Mouse (Mus musculus) small intestine, adult 2 months (tissue): ENCODE results near the gene Cd59b. TPM values are rescaled to one million over a fixed set of nuclear protein-coding genes. Genes with fewer than 3 reads are reported as not detected.
"Not testable (repeated sequence)": the region's sequence is repeated elsewhere in the genome, so short reads cannot be mapped to it uniquely, and the experiment has no call there.

Source experiments
- H3K27ac ChIP-seq: fragments of 200-500 bp; 2 replicates; pipeline ENCODE4 v1.5.1; 2012; ENCODE audit warnings: low read depth, low read length, control low read depth, inconsistent platforms; ENCODE audit not compliant: insufficient read depth
- H3K27me3 ChIP-seq: fragments of 200-500 bp; 2 replicates; pipeline ENCODE4 v1.6.1; 2012; ENCODE audit warnings: mild to moderate bottlenecking, moderate library complexity, low read length, inconsistent platforms; ENCODE audit not compliant: control insufficient read depth, insufficient read depth
- H3K36me3 ChIP-seq: fragments of 200-500 bp; 2 replicates; pipeline ENCODE4 v1.6.1; 2012; ENCODE audit warnings: mild to moderate bottlenecking, low read length, control low read depth, inconsistent platforms; ENCODE audit not compliant: control insufficient read depth, insufficient read depth
- H3K4me1 ChIP-seq: fragments of 200-500 bp; 2 replicates; pipeline ENCODE4 v1.6.1; 2012; ENCODE audit warnings: low read length, inconsistent platforms, mixed read lengths; ENCODE audit not compliant: control insufficient read depth, insufficient read depth, insufficient read length
- H3K4me3 ChIP-seq: fragments of 200-500 bp; 2 replicates; pipeline ENCODE4 v1.5.1; 2012; ENCODE audit warnings: low read depth, mild to moderate bottlenecking, control low read depth, inconsistent platforms, low read length, moderate library complexity
- CTCF ChIP-seq: fragments of 200-500 bp; IDR thresholded peaks from 2 replicates; pipeline ENCODE4 v1.5.1; 2012; ENCODE audit warnings: low read depth, mild to moderate bottlenecking, control low read depth, inconsistent platforms, low read length, moderate library complexity, mixed read lengths; ENCODE audit not compliant: insufficient replicate concordance, insufficient read length; ENCODE audit errors: extremely low read depth
- POLR2A ChIP-seq: fragments of 200-500 bp; IDR thresholded peaks from 2 replicates; pipeline ENCODE4 v1.6.1; 2012; ENCODE audit warnings: low read depth, mild to moderate bottlenecking, control low read depth, inconsistent platforms, low read length, moderate library complexity
- WGBS: fragments of 180-500 bp; shearing (Covaris S2); methylation state at CpG from one replicate; pipeline ENCODE4 v1.1.7; 2018; 5-methylcytosine and 5-hydroxymethylcytosine counted together
- polyA plus RNA-seq: library from polyadenylated mRNA; depleted of rRNA; stranded (reverse); fragments of >200 nt; gene quantifications from 2 replicates; pipeline ENCODE4 v1.2.3, GENCODE M21; 2012

The Cd59b gene
- polyA plus RNA-seq, 1 experiment = 0.38 TPM

DNA sequence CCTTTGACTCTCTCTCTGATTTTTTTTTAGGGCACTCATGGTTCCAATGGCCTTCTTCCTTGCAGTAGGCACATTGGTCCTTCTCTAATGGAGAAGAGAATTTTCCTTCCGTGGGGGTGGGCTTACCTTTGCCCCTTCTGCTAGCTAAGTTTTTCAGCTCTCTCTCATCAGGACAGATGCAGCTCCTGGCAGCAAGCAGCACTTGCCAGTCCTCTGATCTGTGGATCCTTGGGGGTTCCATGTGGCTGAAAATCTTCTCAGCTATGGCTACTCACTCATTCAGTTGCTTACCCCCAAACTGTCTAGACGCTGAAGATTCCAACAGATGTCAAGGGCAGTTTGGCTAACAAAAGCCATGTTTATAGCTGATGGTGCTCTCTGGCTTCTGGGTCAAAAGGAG lies 23.7 kb downstream of the Cd59b start:
- Histone ChIP-seq H3K36me3 (no peaks in the 10 kb centered on the region), H3K27me3 (no peaks in the 10 kb centered on the region), H3K4me1 (peaks cover 2% of the 10 kb centered on the region; the same call in 1 of the 2 replicates), H3K27ac (no peak overlapping the region), H3K4me3 (no peak overlapping the region)
- WGBS = 82% methylated on average over 2 of the region's 2 CpGs
- TF ChIP-seq POLR2A (no peak), CTCF (no peak)

DNA sequence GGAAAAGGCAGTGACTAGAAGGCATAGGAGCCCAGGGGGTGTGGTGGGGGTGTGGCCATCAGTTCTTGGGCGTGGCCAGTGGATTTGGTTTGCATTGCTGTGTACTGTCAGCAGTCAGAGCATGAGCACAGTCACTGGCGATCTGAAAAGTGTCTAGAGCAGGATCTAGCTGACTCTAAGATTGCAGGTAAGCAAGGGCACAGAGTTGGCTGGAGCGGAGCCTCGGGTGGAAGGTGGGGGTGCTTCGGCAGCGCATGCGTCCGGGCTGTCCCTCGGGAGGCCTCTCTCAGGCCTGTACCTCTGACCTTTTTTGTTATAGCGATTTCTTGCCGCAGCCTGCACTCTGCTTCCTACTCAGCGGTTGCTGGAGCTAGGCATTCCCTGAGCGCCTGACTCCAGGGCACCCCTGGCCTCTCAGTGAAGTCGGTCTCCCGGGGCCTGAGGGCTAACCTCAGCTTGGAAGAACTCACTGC lies 26.1 kb downstream of the Cd59b start, which contains the start of gene Cd59a:
Gene Cd59a (plus strand): TSS at position 61 of the 473 bp plus-strand sequence.
- no peaks in the 10 kb centered on the region for H3K36me3 ChIP-seq
- H3K27ac ChIP-seq = 0 out of 2 replicates have a peak within 1 kb of the TSS, but pooled peaks have one; percentile 4
- peaks cover 4% of the 10 kb centered on the region; the same call in 1 of the 2 replicates for H3K4me1 ChIP-seq
- 4% methylated on average over 15 of the region's 15 CpGs for WGBS
- no peaks in the 10 kb centered on the region for H3K27me3 ChIP-seq
- TF ChIP-seq POLR2A = no peak
- TF ChIP-seq CTCF = no peak
- peak within 1 kb of the TSS; percentile 57 for H3K4me3 ChIP-seq

DNA sequence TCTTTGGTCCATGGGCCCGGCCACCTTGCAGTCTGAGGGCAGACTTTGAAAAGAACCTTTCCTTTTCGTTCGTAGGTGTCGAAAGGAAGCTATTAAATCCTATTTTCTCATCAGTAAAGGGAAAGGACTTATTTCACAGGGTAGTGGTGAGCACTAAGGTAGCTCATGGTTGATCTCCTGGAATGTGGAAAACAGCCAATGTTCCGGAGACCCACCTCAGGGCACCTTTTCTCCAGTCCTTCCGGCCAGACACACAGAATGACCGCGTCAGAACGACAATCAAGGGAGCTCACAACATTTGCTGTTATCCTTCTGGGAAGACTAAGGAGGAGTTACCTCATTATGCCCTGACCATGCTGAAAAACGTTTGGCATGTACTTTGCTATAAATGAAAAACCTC lies 26.6 kb downstream of the Cd59b start:
- Histone ChIP-seq H3K36me3 (no peaks in the 10 kb centered on the region), H3K27me3 (no peaks in the 10 kb centered on the region), H3K4me1 (peaks cover 4% of the 10 kb centered on the region; the same call in 1 of the 2 replicates), H3K27ac (0 out of 2 replicates have a peak overlapping the region, but pooled peaks have one; percentile 4), H3K4me3 (peak overlapping the region; percentile 57)
- WGBS = 40% methylated on average over 10 of the region's 10 CpGs
- TF ChIP-seq CTCF (no peak), POLR2A (no peak)

GRCm38 (mm10) chr2:104096796-104097195 lies 27.1 kb downstream of the Cd59b start:
- H3K4me1 ChIP-seq, H3K27ac ChIP-seq, H3K4me3 ChIP-seq, H3K36me3 ChIP-seq, H3K27me3 ChIP-seq: not testable (repeated sequence)
- 100% methylated on average over 1 of the region's 1 CpGs for WGBS

- not testable (repeated sequence) for H3K4me1 ChIP-seq, H3K36me3 ChIP-seq, H3K27me3 ChIP-seq, H3K27ac ChIP-seq, H3K4me3 ChIP-seq
- 93% methylated on average over 4 of the region's 4 CpGs for WGBS
Observed at GRCm38 (mm10) chr2:104097396-104097795, 27.7 kb downstream of the Cd59b start.

DNA sequence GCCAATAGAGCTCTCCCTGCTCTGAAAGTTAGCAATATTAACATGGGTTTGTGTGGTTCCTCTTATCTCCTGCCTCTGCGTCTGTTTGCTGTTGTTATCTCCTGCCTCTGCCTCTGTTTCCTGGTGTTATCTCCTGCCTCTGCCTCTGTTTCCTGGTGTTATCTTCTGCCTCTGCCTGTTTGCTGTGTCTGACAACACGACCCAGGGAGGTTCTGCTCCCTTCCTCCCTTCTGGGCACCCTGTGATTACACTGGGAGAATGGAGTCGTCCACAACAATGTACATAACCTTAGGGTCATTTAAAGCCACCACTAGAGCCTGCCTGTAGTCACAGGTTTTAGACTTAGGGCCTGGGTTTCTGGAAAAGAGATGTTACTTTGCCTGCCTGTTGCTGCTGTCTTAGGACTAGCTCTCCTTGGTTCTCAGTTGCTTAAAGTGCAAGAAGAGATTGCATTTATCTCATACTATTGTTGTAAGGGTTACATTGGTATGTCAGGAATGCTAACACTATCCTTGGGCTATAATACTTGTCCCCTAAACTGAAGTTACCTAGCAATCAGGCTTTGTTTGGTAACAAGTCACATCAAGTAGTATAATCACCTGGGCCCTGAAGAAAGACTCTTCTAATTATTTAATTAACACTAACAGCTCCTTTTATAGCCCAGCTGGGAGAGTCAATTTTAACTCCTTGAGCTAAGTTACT lies 29.0 kb downstream of the Cd59b start:
- H3K4me1 ChIP-seq = peaks cover 4% of the 10 kb centered on the region; the same call in 1 of the 2 replicates
- no peaks in the 10 kb centered on the region for H3K36me3 ChIP-seq
- H3K4me3 ChIP-seq = no peak overlapping the region
- no peak overlapping the region for H3K27ac ChIP-seq
- TF ChIP-seq CTCF (no peak), POLR2A (no peak)
- no peaks in the 10 kb centered on the region for H3K27me3 ChIP-seq
- WGBS = 10% methylated on average over 3 of the region's 3 CpGs

DNA sequence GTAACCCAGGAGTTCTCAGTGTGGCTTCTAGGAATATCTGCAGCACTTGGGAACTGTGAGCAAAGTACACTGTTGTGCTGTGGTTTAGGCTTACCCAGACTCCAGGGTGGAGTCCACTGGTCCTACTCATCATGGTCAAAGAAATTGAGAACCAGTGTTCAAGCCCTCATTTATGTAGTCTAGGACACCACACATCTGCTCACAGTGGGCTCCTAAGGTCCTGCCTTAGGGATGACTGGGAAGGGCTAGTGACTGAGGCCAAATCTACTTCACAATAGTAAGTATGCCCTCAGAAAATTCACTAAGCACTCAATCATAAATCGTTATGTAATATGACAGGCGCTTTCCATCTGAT lies 29.6 kb downstream of the Cd59b start:
- no peak for TF ChIP-seq POLR2A
- TF ChIP-seq CTCF = no peak
- WGBS = 94% methylated on average over 2 of the region's 2 CpGs
- Histone ChIP-seq H3K4me1 (peaks cover 4% of the 10 kb centered on the region; the same call in 1 of the 2 replicates), H3K4me3 (no peak overlapping the region), H3K27ac (no peak overlapping the region), H3K36me3 (no peaks in the 10 kb centered on the region), H3K27me3 (no peaks in the 10 kb centered on the region)

DNA sequence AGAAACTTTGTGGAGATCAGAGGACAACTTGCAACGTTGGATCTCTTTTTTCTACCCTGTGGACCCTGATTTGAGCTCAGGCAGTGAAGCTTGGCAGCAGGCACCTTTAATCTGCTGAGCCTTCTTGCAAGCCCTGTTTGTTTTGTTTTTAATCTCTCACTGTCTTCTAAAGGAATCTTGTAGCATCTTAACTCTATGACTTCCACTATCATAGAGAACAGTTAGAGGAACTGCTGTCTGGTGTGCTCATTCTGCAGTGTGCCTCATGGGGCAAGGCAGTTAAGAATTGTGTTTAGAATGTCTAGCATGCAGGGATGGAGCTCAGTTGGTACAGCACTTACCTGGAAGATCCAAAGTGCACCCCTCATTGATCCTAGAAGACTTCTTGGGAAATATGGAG lies 30.3 kb downstream of the Cd59b start:
- no peak overlapping the region for H3K27ac ChIP-seq
- TF ChIP-seq CTCF = no peak
- no peak for TF ChIP-seq POLR2A
- peaks cover 4% of the 10 kb centered on the region; the same call in 1 of the 2 replicates for H3K4me1 ChIP-seq
- WGBS = 76% methylated on average over 1 of the region's 1 CpGs
- H3K4me3 ChIP-seq = no peak overlapping the region
- no peaks in the 10 kb centered on the region for H3K36me3 ChIP-seq
- no peaks in the 10 kb centered on the region for H3K27me3 ChIP-seq
